Mouse (Mus musculus): Measurements from ENCODE around the gene Phyhd1. TPM values are rescaled to one million over a fixed set of nuclear protein-coding genes. Genes with fewer than 3 reads are reported as not detected.

Gene Phyhd1
- 59.0 and 102 TPM in 2 replicates for polyA plus RNA-seq (2012; rRNA removed; ENCODE audit: low replicate concordance)

GRCm38 (mm10) chr2:30265767-30266253, at the start of gene Phyhd1:
Gene Phyhd1, plus strand, starts transcription at chr2:30266203.

GRCm38 (mm10) chr2:30237199-30237880, 28.7 kb upstream of the Phyhd1 start, which contains the start of gene Lrrc8a:
Gene Lrrc8a, plus strand, starts transcription at chr2:30237715.

GRCm38 (mm10) chr2:30240267-30240666, 25.7 kb upstream of the Phyhd1 start, which contains the start of gene Gm28035:
Gene Gm28035, plus strand, starts transcription at chr2:30240567.

GRCm38 (mm10) chr2:30280743-30281142, 14.7 kb downstream of the Phyhd1 start, which contains the start of gene Gm28038:
Gene Gm28038, plus strand, starts transcription at chr2:30281043.

DNA sequence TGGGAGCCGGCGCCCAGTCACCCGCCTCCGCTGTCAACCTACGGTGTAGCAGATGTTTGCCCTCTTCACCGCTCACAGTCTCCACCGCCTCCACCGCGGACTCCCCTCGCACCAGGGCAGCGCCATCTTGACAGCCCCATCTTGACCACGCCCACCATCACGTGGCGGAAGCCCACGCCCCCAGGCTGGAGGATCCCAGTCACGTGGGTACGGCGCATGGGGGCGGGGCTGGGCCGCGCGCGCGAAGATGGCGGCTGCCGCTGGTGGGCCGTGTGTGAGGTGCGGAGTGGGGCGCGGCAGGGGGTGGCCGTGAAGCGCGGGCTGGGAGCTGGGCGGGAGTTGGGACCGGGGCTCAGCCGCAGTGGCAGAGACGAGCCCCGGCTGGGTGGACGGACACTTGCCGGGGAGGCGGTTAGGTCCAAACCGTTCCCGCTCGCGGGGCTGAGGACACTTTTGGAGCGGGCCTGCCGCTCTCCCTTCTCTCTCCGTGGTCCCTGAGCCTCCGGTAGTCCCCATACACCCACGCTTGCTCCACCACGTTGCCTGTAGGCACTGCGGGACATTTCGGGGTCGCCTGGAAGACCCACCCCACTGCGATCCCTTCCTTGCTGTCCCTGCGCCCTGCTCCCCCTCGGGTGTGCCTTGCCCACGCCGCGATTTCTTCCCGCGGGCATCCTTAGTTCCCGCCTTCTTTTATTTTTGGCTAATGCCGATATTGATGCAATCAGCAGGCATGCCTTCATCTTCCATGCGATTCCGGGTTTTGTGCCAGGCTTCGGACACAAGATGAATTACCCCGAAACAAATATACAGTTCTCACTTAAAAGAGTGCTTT, 20.4 kb downstream of the Phyhd1 start, which contains the start of the genes Dolk and Nup188:
Gene Dolk, minus strand, starts transcription at position 143 of the 835 bp plus-strand sequence.
Gene Nup188, plus strand, starts transcription at position 206 of the 835 bp plus-strand sequence.

Other genes with a start within 250 kb of the Phyhd1 start
- 21.6 and 42.9 TPM in 2 replicates for gene Wdr34, start 217.3 kb upstream of the Phyhd1 start, polyA plus RNA-seq (2012; rRNA removed; ENCODE audit: low replicate concordance)
- 24.7 and 66.2 TPM in 2 replicates for gene Set, start 208.8 kb upstream of the Phyhd1 start, polyA plus RNA-seq (2012; rRNA removed; ENCODE audit: low replicate concordance)
- 22.8 and 30.4 TPM in 2 replicates for gene Pkn3, start 188.5 kb upstream of the Phyhd1 start, polyA plus RNA-seq (2012; rRNA removed; ENCODE audit: low replicate concordance)
- gene Zdhhc12, start 172.6 kb upstream of the Phyhd1 start, polyA plus RNA-seq (2012; rRNA removed; ENCODE audit: low replicate concordance) = 51.6 and 55.9 TPM in 2 replicates
- 60.2 and 82.4 TPM in 2 replicates for gene Zer1, start 141.6 kb upstream of the Phyhd1 start, polyA plus RNA-seq (2012; rRNA removed; ENCODE audit: low replicate concordance)
- 80.1 and 82.8 TPM in 2 replicates for gene Tbc1d13, start 132.5 kb upstream of the Phyhd1 start, polyA plus RNA-seq (2012; rRNA removed; ENCODE audit: low replicate concordance)
- gene Endog, start 94.7 kb upstream of the Phyhd1 start, polyA plus RNA-seq (2012; rRNA removed; ENCODE audit: low replicate concordance) = 41.3 and 50.6 TPM in 2 replicates
- 28.0 and 40.8 TPM in 2 replicates for gene Spout1, start 87.7 kb upstream of the Phyhd1 start, polyA plus RNA-seq (2012; rRNA removed; ENCODE audit: low replicate concordance)
- 32.9 and 33.7 TPM in 2 replicates for gene Kyat1, start 60.4 kb upstream of the Phyhd1 start, polyA plus RNA-seq (2012; rRNA removed; ENCODE audit: low replicate concordance)
- gene Lrrc8a, start 28.5 kb upstream of the Phyhd1 start, polyA plus RNA-seq (2012; rRNA removed; ENCODE audit: low replicate concordance) = 44.2 and 66.0 TPM in 2 replicates
- gene Gm28035, start 25.6 kb upstream of the Phyhd1 start, polyA plus RNA-seq (2012; rRNA removed; ENCODE audit: low replicate concordance) = 12.7 and 13.6 TPM in 2 replicates
- not detected in 2 replicates for gene Gm28038, start 14.8 kb downstream of the Phyhd1 start, polyA plus RNA-seq (2012; rRNA removed; ENCODE audit: low replicate concordance)
- gene Dolk, start 20.1 kb downstream of the Phyhd1 start, polyA plus RNA-seq (2012; rRNA removed; ENCODE audit: low replicate concordance) = 58.1 and 113 TPM in 2 replicates
- 32.1 and 51.8 TPM in 2 replicates for gene Nup188, start 20.2 kb downstream of the Phyhd1 start, polyA plus RNA-seq (2012; rRNA removed; ENCODE audit: low replicate concordance)
- 268 and 456 TPM in 2 replicates for gene Sh3glb2, start 93.1 kb downstream of the Phyhd1 start, polyA plus RNA-seq (2012; rRNA removed; ENCODE audit: low replicate concordance)
- 75.0 and 133 TPM in 2 replicates for gene Miga2, start 98.0 kb downstream of the Phyhd1 start, polyA plus RNA-seq (2012; rRNA removed; ENCODE audit: low replicate concordance)
- gene Dolpp1, start 126.1 kb downstream of the Phyhd1 start, polyA plus RNA-seq (2012; rRNA removed; ENCODE audit: low replicate concordance) = 53.2 and 65.5 TPM in 2 replicates
- gene Crat, start 149.6 kb downstream of the Phyhd1 start, polyA plus RNA-seq (2012; rRNA removed; ENCODE audit: low replicate concordance) = 212 and 378 TPM in 2 replicates
- gene Ptpa, start 149.8 kb downstream of the Phyhd1 start, polyA plus RNA-seq (2012; rRNA removed; ENCODE audit: low replicate concordance) = 213 and 291 TPM in 2 replicates
- 13.4 and 28.6 TPM in 2 replicates for gene Ier5l, start 208.0 kb downstream of the Phyhd1 start, polyA plus RNA-seq (2012; rRNA removed; ENCODE audit: low replicate concordance)